In the genomic region with DNA sequence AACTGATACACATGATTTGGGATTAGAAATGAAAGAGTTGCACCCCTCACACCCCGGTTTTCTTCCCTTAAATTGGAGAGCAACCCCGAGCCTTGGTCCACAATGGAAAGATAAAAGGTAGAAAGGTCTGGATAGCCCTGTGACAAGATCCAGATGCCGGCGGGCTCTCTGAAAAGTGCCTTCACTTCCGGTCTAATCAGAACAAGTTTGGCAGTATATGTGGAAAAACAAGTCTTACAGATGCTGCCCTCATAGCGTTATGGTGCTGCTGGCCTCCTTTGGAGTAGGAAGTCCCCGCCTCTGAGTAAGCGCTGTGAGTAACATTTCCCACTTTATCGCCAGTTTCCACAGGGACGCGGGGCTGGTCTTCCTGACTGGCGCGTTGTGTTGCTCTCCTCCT, we compare ENCODE assay signal across 8 mouse cellular contexts. TPM values are rescaled to one million over a fixed set of nuclear protein-coding genes. Genes with fewer than 3 reads are reported as not detected.
DNase-seq lines count a peak whose midpoint lies in the region; ATAC-seq and TF ChIP-seq lines count a peak whose summit lies in the region.

No protein-coding gene starts in this region.

- peak overlapping the region; percentile 11 for H3K4me3 ChIP-seq in testis, adult 2 months (ENCODE audit: control insufficient read depth, low read depth, low read length)
- peak overlapping the region; percentile 64 for H3K4me3 ChIP-seq in heart, postnatal 0 days (ENCODE audit: low read depth, low read length)
- H3K4me3 ChIP-seq in limb, embryonic 10.5 days = peak overlapping the region; percentile 92
- peak overlapping the region; percentile 77 for H3K4me3 ChIP-seq in midbrain, embryonic 13.5 days (replicated peaks)

- no peaks in the 10 kb centered on the region for H3K27me3 ChIP-seq in testis, adult 2 months (ENCODE audit: control insufficient read depth, insufficient read depth, low read length)
- no peaks in the 10 kb centered on the region for H3K27me3 ChIP-seq in heart, postnatal 0 days (ENCODE audit: control insufficient read depth, insufficient read depth, low read length)
- no peaks in the 10 kb centered on the region for H3K27me3 ChIP-seq in limb, embryonic 10.5 days (ENCODE audit: low read depth, poor library complexity, severe bottlenecking)
- H3K27me3 ChIP-seq in midbrain, embryonic 13.5 days = peaks cover 12% of the 10 kb centered on the region; the same call in 1 of the 2 replicates

- ATAC-seq in heart, postnatal 0 days (ENCODE audit: insufficient read depth, low read depth) = no peak
- ATAC-seq in midbrain, embryonic 13.5 days = no peak
- no peak for ATAC-seq in activated CD4-positive, CD25-positive, alpha-beta regulatory T cell, adult 4 months

- H3K9ac ChIP-seq in heart, postnatal 0 days (replicated peaks; ENCODE audit: low read depth, low read length) = no peak overlapping the region; the same call in 1 of the 2 replicates
- no peak overlapping the region for H3K9ac ChIP-seq in midbrain, embryonic 13.5 days (replicated peaks)

- TF ChIP-seq POLR2A in testis, adult 2 months (IDR thresholded peaks at IDR 0.05; ENCODE audit: control insufficient read depth, low read depth, low read length) = no peak

- peak overlapping the region; percentile 85 for H3K4me2 ChIP-seq in heart, postnatal 0 days (ENCODE audit: low read depth, low read length)
- H3K4me2 ChIP-seq in midbrain, embryonic 13.5 days (replicated peaks) = peak overlapping the region; percentile 70

- H3K36me3 ChIP-seq in testis, adult 2 months (ENCODE audit: control insufficient read depth, insufficient read depth, low read length) = no peaks in the 10 kb centered on the region
- no peaks in the 10 kb centered on the region for H3K36me3 ChIP-seq in heart, postnatal 0 days (replicated peaks; ENCODE audit: control insufficient read depth, insufficient read depth, low read length)
- H3K36me3 ChIP-seq in limb, embryonic 10.5 days = no peaks in the 10 kb centered on the region
- H3K36me3 ChIP-seq in midbrain, embryonic 13.5 days = no peaks in the 10 kb centered on the region

- H3K4me1 ChIP-seq in testis, adult 2 months (ENCODE audit: control insufficient read depth, insufficient read depth, low read length) = peaks cover 4% of the 10 kb centered on the region
- H3K4me1 ChIP-seq in heart, postnatal 0 days (ENCODE audit: control insufficient read depth, insufficient read depth) = peaks cover 38% of the 10 kb centered on the region
- peaks cover 29% of the 10 kb centered on the region for H3K4me1 ChIP-seq in limb, embryonic 10.5 days
- H3K4me1 ChIP-seq in midbrain, embryonic 13.5 days (replicated peaks) = peaks cover 26% of the 10 kb centered on the region

- no peak for DNase-seq in testis, postnatal 10 days (ENCODE audit: low spot score)
- peak; percentile 59 for DNase-seq in embryo, embryonic 10.5 days (ENCODE audit: low spot score)
- DNase-seq in heart, postnatal 0 days (ENCODE audit: low spot score) = peak; percentile 55
- DNase-seq in limb, embryonic 10.5 days (ENCODE audit: low spot score) = peak; percentile 54
- DNase-seq in spleen, postnatal 14 days (ENCODE audit: low spot score in 2 of 2) = no peak

- no peak for TF ChIP-seq CTCF in testis, adult 2 months (IDR thresholded peaks at IDR 0.05; ENCODE audit: control insufficient read depth, insufficient read depth, insufficient replicate concordance, low read depth, low read length)
- no peak for TF ChIP-seq CTCF in heart, postnatal 0 days (IDR thresholded peaks at IDR 0.05; ENCODE audit: low read depth)

- TF ChIP-seq EP300 in heart, postnatal 0 days (IDR thresholded peaks at IDR 0.05; ENCODE audit: low read depth) = no peak

- H3K9me3 ChIP-seq in heart, postnatal 0 days (replicated peaks; ENCODE audit: control insufficient read depth, low read length) = no peaks in the 10 kb centered on the region
- no peaks in the 10 kb centered on the region for H3K9me3 ChIP-seq in limb, embryonic 10.5 days (replicated peaks)
- no peaks in the 10 kb centered on the region for H3K9me3 ChIP-seq in midbrain, embryonic 13.5 days

- no peak overlapping the region for H3K27ac ChIP-seq in testis, adult 2 months (ENCODE audit: control insufficient read depth, insufficient read depth, low read depth, low read length)
- H3K27ac ChIP-seq in heart, postnatal 0 days (ENCODE audit: low read depth) = peak overlapping the region; percentile 89
- peak overlapping the region; percentile 96 for H3K27ac ChIP-seq in limb, embryonic 10.5 days
- H3K27ac ChIP-seq in midbrain, embryonic 13.5 days = no peak overlapping the region

- WGBS in heart, postnatal 0 days = 1% methylated on average over 13 of the region's 13 CpGs
- WGBS in limb, embryonic 10.5 days = 6% methylated on average over 13 of the region's 13 CpGs
- 6% methylated on average over 13 of the region's 13 CpGs for WGBS in midbrain, embryonic 13.5 days

RNA-seq across cellular contexts. Expression of gene Tjp2, which starts 49.9 kb away (rescaled TPM):
- 19.3 and 19.8 TPM in 2 replicates for polyA plus RNA-seq in testis, adult 2 months (2012; rRNA removed)
- total RNA-seq in heart, postnatal 0 days (2014; rRNA removed; ENCODE audit: low replicate concordance) = 15.7 and 25.2 TPM in 2 replicates
- 12.5 and 13.0 TPM in 2 replicates for polyA plus RNA-seq in heart, postnatal 0 days (2015; fragmentation: Nextera tagmentation; extraction: Ambion mirVana)
- polyA plus RNA-seq in limb, embryonic 10.5 days (2016; fragmentation: Nextera tagmentation; extraction: Ambion mirVana) = 35.2 and 36.4 TPM in 2 replicates
- 13.6 and 13.9 TPM in 2 replicates for polyA plus RNA-seq in midbrain, embryonic 13.5 days (2015; fragmentation: Nextera tagmentation; extraction: Ambion mirVana)
- 1 to 10 TPM; 4.5 to 6.0 TPM for polyA plus RNA-seq in activated CD4-positive, CD25-positive, alpha-beta regulatory T cell, adult 4 months (2017; shearing (Covaris generic))

Comparison
In these comparisons a context has a peak if more than half of its experiments do, and no peak if none do; other contexts are left out.
1. H3K27ac ChIP-seq: peak in heart, postnatal 0 days (single experiment) and limb, embryonic 10.5 days (single experiment); none in testis, adult 2 months (single experiment) and midbrain, embryonic 13.5 days (single experiment).
2. H3K4me3 ChIP-seq: peak in every context shown above with its lines; median percentile 92 in limb, embryonic 10.5 days; 77 in midbrain, embryonic 13.5 days; 64 in heart, postnatal 0 days; 11 in testis, adult 2 months.
3. DNase-seq: peak in embryo, embryonic 10.5 days (single experiment), heart, postnatal 0 days (single experiment) and limb, embryonic 10.5 days (single experiment); none in testis, postnatal 10 days (single experiment) and spleen, postnatal 14 days (0 of 2).